Mouse (Mus musculus) spleen, adult 2 months (tissue): Measurements from ENCODE around the gene Thoc7. TPM values are rescaled to one million over a fixed set of nuclear protein-coding genes. Genes with fewer than 3 reads are reported as not detected.

Source experiments
- DNase-seq, 2 experiments: peaks; one replicate each; pipeline versions ENCODE4 v3.0.0 to v3.0.0-alpha.2; 2012 to 2021; ENCODE audit warnings: low spot score in 2 of 2, low read depth in 1 of 2
- H3K27ac ChIP-seq: fragments of 200-500 bp; 2 replicates; pipeline ENCODE4 v1.5.1; 2012; ENCODE audit warnings: low read length, inconsistent platforms; ENCODE audit not compliant: insufficient read depth
- H3K27me3 ChIP-seq: fragments of 200-500 bp; 2 replicates; pipeline ENCODE4 v1.6.1; 2012; ENCODE audit warnings: mild to moderate bottlenecking, moderate library complexity, low read length, inconsistent platforms; ENCODE audit not compliant: control insufficient read depth, insufficient read depth
- H3K36me3 ChIP-seq: fragments of 200-500 bp; 2 replicates; pipeline ENCODE4 v1.6.1; 2012; ENCODE audit warnings: mild to moderate bottlenecking, low read length, inconsistent platforms; ENCODE audit not compliant: control insufficient read depth, insufficient read depth
- H3K4me1 ChIP-seq: fragments of 200-500 bp; 2 replicates; pipeline ENCODE4 v1.6.1; 2011; ENCODE audit warnings: inconsistent platforms; ENCODE audit not compliant: control insufficient read depth, insufficient read depth, insufficient read length
- H3K4me3 ChIP-seq: fragments of 200-500 bp; 2 replicates; pipeline ENCODE4 v1.5.1; 2011; ENCODE audit warnings: mild to moderate bottlenecking, inconsistent platforms; ENCODE audit not compliant: insufficient read depth, insufficient read length; ENCODE audit errors: extremely low read depth
- CTCF ChIP-seq: fragments of 200-500 bp; IDR thresholded peaks from 2 replicates; pipeline ENCODE4 v1.5.1; 2011; ENCODE audit warnings: mild to moderate bottlenecking, inconsistent platforms; ENCODE audit not compliant: insufficient read depth, insufficient read length, insufficient replicate concordance; ENCODE audit errors: extremely low read depth
- POLR2A ChIP-seq: fragments of 200-500 bp; IDR thresholded peaks from 2 replicates; pipeline ENCODE4 v1.6.1; 2011; ENCODE audit warnings: low read depth, low read length, inconsistent platforms
- whole genome bisulfite sequencing: fragments of 180-500 bp; shearing (Covaris S2); methylation state at CpG from one replicate; pipeline ENCODE4 v1.1.7; 2018; 5-methylcytosine and 5-hydroxymethylcytosine counted together
- polyA plus RNA-seq: library from polyadenylated mRNA; depleted of rRNA; stranded (reverse); fragments of >200 nt; gene quantifications from 2 replicates; pipeline ENCODE4 v1.2.3, GENCODE M21; 2012

The Thoc7 gene
- polyA plus RNA-seq, 1 experiment: 8.2 TPM

DNA sequence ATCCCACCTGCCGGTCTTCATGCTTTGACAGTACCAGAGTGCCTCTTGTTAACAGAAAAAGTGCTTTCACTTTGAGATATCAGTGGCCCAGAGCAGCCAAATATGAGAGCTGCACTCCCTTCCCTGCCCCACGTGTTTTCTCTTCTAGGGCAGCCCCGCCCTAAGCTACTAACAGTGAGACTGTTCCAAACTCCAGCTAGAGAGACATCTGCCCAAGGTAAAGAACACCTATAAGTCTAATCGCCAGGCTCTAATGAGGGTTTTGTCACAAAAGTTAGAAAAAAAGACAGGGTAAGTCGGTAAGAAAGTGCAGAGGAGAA, 27.6 kb downstream of the Thoc7 start:
- H3K36me3 ChIP-seq: no peaks in the 10 kb centered on the region
- DNase-seq: no peak
- WGBS: 51% methylated on average over 5 of the region's 5 CpGs
- no peaks in the 10 kb centered on the region; the same call in 1 of the 2 replicates for H3K4me1 ChIP-seq
- TF ChIP-seq CTCF (no peak), POLR2A (no peak)
- H3K27ac ChIP-seq: no peak overlapping the region
- H3K27me3 ChIP-seq: no peaks in the 10 kb centered on the region; the same call in 1 of the 2 replicates
- peak overlapping the region; percentile 49; the same call in 1 of the 2 replicates for H3K4me3 ChIP-seq

- 33% methylated on average over 31 of the region's 31 CpGs for WGBS
- no peaks in the 10 kb centered on the region; the same call in 1 of the 2 replicates for H3K27me3 ChIP-seq
- no peaks in the 10 kb centered on the region; the same call in 1 of the 2 replicates for H3K4me1 ChIP-seq
- no peak for DNase-seq
- TF ChIP-seq CTCF (no peak), POLR2A (no peak)
- no peak overlapping the region for H3K27ac ChIP-seq
- peak overlapping the region; percentile 49; the same call in 1 of the 2 replicates for H3K4me3 ChIP-seq
- H3K36me3 ChIP-seq: no peaks in the 10 kb centered on the region
Measured at GRCm38 (mm10) chr14:13933290-13934051, 28.2 kb downstream of the Thoc7 start.

GRCm38 (mm10) chr14:13917630-13918029, 44.0 kb downstream of the Thoc7 start:
- H3K4me1 ChIP-seq: no peaks in the 10 kb centered on the region
- DNase-seq: peak; percentile 9 to 21

GRCm38 (mm10) chr14:13917208-13917607, 44.4 kb downstream of the Thoc7 start:
- no peaks in the 10 kb centered on the region for H3K36me3 ChIP-seq
- WGBS: 87% methylated on average over 10 of the region's 10 CpGs
- H3K27me3 ChIP-seq: no peaks in the 10 kb centered on the region
- no peaks in the 10 kb centered on the region for H3K4me1 ChIP-seq
- no peak for TF ChIP-seq CTCF
- no peak for TF ChIP-seq POLR2A
- DNase-seq: no peak
- H3K27ac ChIP-seq: no peak overlapping the region
- no peak overlapping the region for H3K4me3 ChIP-seq

More at GRCm38 (mm10) chr14:13917630-13918029, 44.0 kb downstream of the Thoc7 start:
- no peak overlapping the region for H3K27ac ChIP-seq
- no peak overlapping the region for H3K4me3 ChIP-seq
- no peak for TF ChIP-seq CTCF
- no peak for TF ChIP-seq POLR2A
- WGBS: 41% methylated on average over 3 of the region's 3 CpGs
- H3K36me3 ChIP-seq: no peaks in the 10 kb centered on the region
- H3K27me3 ChIP-seq: no peaks in the 10 kb centered on the region

DNA sequence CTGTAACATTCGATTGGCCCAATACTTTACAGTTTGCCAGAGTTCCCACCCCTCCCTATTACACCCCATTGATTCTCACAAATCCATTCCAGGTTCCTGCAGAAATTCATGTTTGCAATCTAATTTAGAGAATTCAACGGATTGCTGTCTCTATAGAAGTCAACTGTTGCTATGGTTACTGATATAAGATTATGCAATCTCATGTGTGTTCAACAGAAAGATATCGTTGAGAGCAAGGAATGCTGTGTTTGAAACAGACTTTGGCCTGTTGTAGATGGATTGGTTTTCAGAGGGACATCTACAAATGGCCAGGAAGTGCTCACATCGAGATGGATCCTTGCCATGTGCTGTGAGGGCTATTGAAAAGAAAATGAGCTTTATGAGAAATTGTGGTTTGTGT, 46.4 kb downstream of the Thoc7 start:
- Histone ChIP-seq H3K4me3 (no peak overlapping the region), H3K4me1 (no peaks in the 10 kb centered on the region), H3K36me3 (no peaks in the 10 kb centered on the region), H3K27me3 (no peaks in the 10 kb centered on the region), H3K27ac (no peak overlapping the region)
- no peak for TF ChIP-seq POLR2A
- no peak for TF ChIP-seq CTCF
- no peak for DNase-seq
- WGBS: 72% methylated on average over 4 of the region's 4 CpGs

GRCm38 (mm10) chr14:13914387-13915082, 47.1 kb downstream of the Thoc7 start, which contains the start of gene Gm281:
Gene Gm281 (minus strand): TSS chr14:13914478.
- no peaks in the 10 kb centered on the region for H3K27me3 ChIP-seq
- DNase-seq: no peak
- no peak for TF ChIP-seq CTCF
- no peak within 1 kb of the TSS for H3K27ac ChIP-seq
- H3K4me1 ChIP-seq: no peaks in the 10 kb centered on the region
- 44% methylated on average over 1 of the region's 1 CpGs for WGBS
- H3K36me3 ChIP-seq: no peaks in the 10 kb centered on the region
- H3K4me3 ChIP-seq: no peak within 1 kb of the TSS

GRCm38 (mm10) chr14:13910148-13910547, 51.5 kb downstream of the Thoc7 start:
- TF ChIP-seq POLR2A (no peak), CTCF (no peak)
- 92% methylated on average over 2 of the region's 2 CpGs for WGBS
- Histone ChIP-seq H3K4me3 (no peak overlapping the region), H3K4me1 (no peaks in the 10 kb centered on the region), H3K27me3 (no peaks in the 10 kb centered on the region), H3K27ac (no peak overlapping the region), H3K36me3 (no peaks in the 10 kb centered on the region)
- DNase-seq: no peak
